In genomic region chr13:108214485-108215107, GRCm38 (mm10) we compare ENCODE assay signal across 8 mouse cellular contexts. TPM values are rescaled to one million over a fixed set of nuclear protein-coding genes. Genes with fewer than 3 reads are reported as not detected.
DNase-seq lines count a peak whose midpoint lies in the region; ATAC-seq and TF ChIP-seq lines count a peak whose summit lies in the region.

No protein-coding gene starts in this region.

- ATAC-seq in heart, postnatal 0 days (ENCODE audit: insufficient read depth, low read depth) = peak; percentile 47

- peak overlapping the region; percentile 62 for H3K9ac ChIP-seq in heart, postnatal 0 days (replicated peaks; ENCODE audit: low read depth, low read length)

- peak overlapping the region; percentile 85 for H3K4me3 ChIP-seq in heart, postnatal 0 days (ENCODE audit: low read depth, low read length)

- no peak for TF ChIP-seq EP300 in heart, postnatal 0 days (IDR thresholded peaks at IDR 0.05; ENCODE audit: low read depth)

- no peaks in the 10 kb centered on the region for H3K9me3 ChIP-seq in heart, postnatal 0 days (replicated peaks; ENCODE audit: control insufficient read depth, low read length)

- H3K4me2 ChIP-seq in heart, postnatal 0 days (ENCODE audit: low read depth, low read length) = peak overlapping the region; percentile 100

- no peak overlapping the region for H3K27ac ChIP-seq in heart, postnatal 0 days (ENCODE audit: low read depth)

- H3K4me1 ChIP-seq in heart, postnatal 0 days (ENCODE audit: control insufficient read depth, insufficient read depth) = 0 out of 2 replicates have a peak, but pooled peaks cover 4% of the 10 kb centered on the region

- H3K27me3 ChIP-seq in heart, postnatal 0 days (ENCODE audit: control insufficient read depth, insufficient read depth, low read length) = peaks cover 64% of the 10 kb centered on the region

- H3K36me3 ChIP-seq in heart, postnatal 0 days (replicated peaks; ENCODE audit: control insufficient read depth, insufficient read depth, low read length) = no peaks in the 10 kb centered on the region

- no peak for TF ChIP-seq CTCF in heart, postnatal 0 days (IDR thresholded peaks at IDR 0.05; ENCODE audit: low read depth)

- under 1% methylated on average over 37 of the region's 50 CpGs for WGBS in heart, postnatal 0 days

- peak; percentile 25 to 76 for DNase-seq in adrenal gland, adult (ENCODE audit: inconsistent age in 2 of 2, low spot score in 1 of 2)
- no peak for DNase-seq in adrenal gland, adult 2 months
- DNase-seq in WW6 (ENCODE audit: low read depth, low spot score) = peak; percentile 52
- peak; percentile 7 for DNase-seq in embryo, embryonic 11.5 days (ENCODE audit: low read depth, low spot score)
- no peak for DNase-seq in heart, postnatal 0 days (ENCODE audit: low spot score)
- peak; percentile 51 to 68 for DNase-seq in kidney, postnatal 4 days
- peak; percentile 27 to 34 for DNase-seq in lung, postnatal 4 days
- DNase-seq in right cerebral cortex, postnatal 14 days = peak; percentile 11

RNA-seq across cellular contexts. Expression of gene Elovl7, which starts 0.4 kb away (rescaled TPM):
- total RNA-seq in adrenal gland, adult 2 months (2021) = 1 to 10 TPM; 2.7 to 3.4 TPM
- 0.16 and 0.31 TPM in 2 replicates for polyA plus RNA-seq in adrenal gland, adult 2 months (2012; rRNA removed)
- total RNA-seq in heart, postnatal 0 days (2014; rRNA removed; ENCODE audit: low replicate concordance) = 0.95 and 2.7 TPM in 2 replicates
- 1.8 and 2.1 TPM in 2 replicates for polyA plus RNA-seq in heart, postnatal 0 days (2015; fragmentation: Nextera tagmentation; extraction: Ambion mirVana)

RNA-seq across cellular contexts. Expression of gene Ercc8, which starts 56.1 kb away (rescaled TPM):
- 1 to 10 TPM; 8.4 to 9.2 TPM for total RNA-seq in adrenal gland, adult 2 months (2021)
- 2.4 and 3.4 TPM in 2 replicates for polyA plus RNA-seq in adrenal gland, adult 2 months (2012; rRNA removed)
- total RNA-seq in heart, postnatal 0 days (2014; rRNA removed; ENCODE audit: low replicate concordance) = 5.1 and 7.7 TPM in 2 replicates
- polyA plus RNA-seq in heart, postnatal 0 days (2015; fragmentation: Nextera tagmentation; extraction: Ambion mirVana) = 8.0 and 8.7 TPM in 2 replicates

RNA-seq across cellular contexts. Expression of gene Ndufaf2, which starts 56.2 kb away (rescaled TPM):
- total RNA-seq in adrenal gland, adult 2 months (2021) = 10 to 100 TPM; 31.2 to 35.6 TPM
- 2.4 and 3.7 TPM in 2 replicates for polyA plus RNA-seq in adrenal gland, adult 2 months (2012; rRNA removed)
- 3.4 TPM in 1 of 2 replicates, not detected in the other for total RNA-seq in heart, postnatal 0 days (2014; rRNA removed; ENCODE audit: low replicate concordance)
- 61.7 and 62.5 TPM in 2 replicates for polyA plus RNA-seq in heart, postnatal 0 days (2015; fragmentation: Nextera tagmentation; extraction: Ambion mirVana)

Comparison
In these comparisons a context has a peak if more than half of its experiments do, and no peak if none do; other contexts are left out.
1. DNase-seq: peak in adrenal gland, adult (2 of 2), WW6 (single experiment), embryo, embryonic 11.5 days (single experiment), kidney, postnatal 4 days (2 of 2), lung, postnatal 4 days (2 of 2) and right cerebral cortex, postnatal 14 days (single experiment); none in adrenal gland, adult 2 months (single experiment) and heart, postnatal 0 days (single experiment).